Mouse (Mus musculus) urinary bladder, postnatal 14 days (tissue): Measurements from ENCODE around the gene Phactr1.

Source experiments
- DNase-seq: peaks from one replicate; pipeline ENCODE4 v3.0.0; 2021; ENCODE audit warnings: low spot score

Gene Phactr1

DNA sequence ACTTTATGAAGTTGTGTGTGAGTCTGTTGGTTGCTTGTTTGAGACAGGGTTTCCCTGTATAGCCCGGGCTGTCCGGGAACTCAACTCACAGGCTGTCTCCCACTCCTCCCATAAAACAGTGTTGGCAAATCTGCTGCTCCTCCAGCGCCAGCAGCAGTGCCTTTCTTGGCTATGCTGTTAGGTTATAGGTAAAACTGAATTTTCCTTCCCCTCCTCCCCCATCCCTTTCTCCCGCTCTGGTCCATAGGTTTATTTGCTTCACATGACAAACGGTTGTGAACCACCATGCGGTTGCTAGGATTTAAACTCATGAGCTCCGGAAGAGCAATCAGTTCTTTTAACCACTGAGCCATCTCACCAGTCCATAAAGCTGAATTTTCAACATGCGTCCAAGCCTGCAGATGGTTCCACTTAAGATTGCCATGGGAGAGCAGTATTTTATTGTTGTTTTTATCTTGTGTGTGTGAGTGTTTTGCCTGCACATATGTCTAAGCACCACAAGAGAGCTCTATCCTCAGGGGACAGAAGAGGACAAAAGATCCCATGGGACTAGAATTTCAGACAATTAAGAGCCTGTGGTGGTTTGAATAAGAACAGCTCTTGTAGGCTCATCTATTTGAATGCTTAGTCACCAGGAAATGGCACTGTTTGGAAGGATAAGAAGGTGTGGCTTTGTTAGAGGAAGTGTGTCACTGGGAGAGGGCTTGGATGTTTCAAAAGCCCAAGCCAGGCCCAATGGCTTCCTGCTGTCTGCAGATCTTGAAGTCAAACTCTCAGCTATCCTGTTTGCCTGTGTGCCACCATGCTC lies 503.0 kb downstream of the Phactr1 start:
- no peak for DNase-seq

DNA sequence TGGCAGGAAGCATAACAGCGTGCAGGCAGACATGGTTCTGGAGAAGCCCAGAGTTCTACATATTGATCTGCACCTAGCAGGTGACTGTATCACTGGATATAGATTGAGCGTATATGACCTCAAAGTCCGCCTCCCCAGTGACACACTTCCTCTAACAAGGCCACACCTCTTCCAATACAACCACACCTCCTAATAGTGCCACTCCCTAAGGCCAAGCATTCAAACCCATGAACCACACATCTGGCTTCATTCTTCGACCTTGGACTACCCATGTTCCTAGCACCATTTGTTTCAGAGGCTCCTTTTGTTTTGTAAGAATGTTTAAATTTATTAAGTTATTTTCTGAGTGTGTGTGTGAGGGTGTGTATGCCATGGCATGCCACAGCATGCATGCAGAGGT lies 507.3 kb downstream of the Phactr1 start:
- DNase-seq = no peak
